Mouse (Mus musculus) urinary bladder, postnatal 10 days (tissue): ENCODE measurements around the gene Smox.

ENCODE experiments used
- DNase-seq: peaks from one replicate; pipeline ENCODE4 v3.0.0; 2022; ENCODE audit warnings: low spot score

Gene Smox

GRCm38 (mm10) chr2:131552736-131553400 lies 61.6 kb downstream of the Smox start:
- no peak for DNase-seq

- DNase-seq: no peak
Measured at GRCm38 (mm10) chr2:131557896-131558295, 66.6 kb downstream of the Smox start.

DNA sequence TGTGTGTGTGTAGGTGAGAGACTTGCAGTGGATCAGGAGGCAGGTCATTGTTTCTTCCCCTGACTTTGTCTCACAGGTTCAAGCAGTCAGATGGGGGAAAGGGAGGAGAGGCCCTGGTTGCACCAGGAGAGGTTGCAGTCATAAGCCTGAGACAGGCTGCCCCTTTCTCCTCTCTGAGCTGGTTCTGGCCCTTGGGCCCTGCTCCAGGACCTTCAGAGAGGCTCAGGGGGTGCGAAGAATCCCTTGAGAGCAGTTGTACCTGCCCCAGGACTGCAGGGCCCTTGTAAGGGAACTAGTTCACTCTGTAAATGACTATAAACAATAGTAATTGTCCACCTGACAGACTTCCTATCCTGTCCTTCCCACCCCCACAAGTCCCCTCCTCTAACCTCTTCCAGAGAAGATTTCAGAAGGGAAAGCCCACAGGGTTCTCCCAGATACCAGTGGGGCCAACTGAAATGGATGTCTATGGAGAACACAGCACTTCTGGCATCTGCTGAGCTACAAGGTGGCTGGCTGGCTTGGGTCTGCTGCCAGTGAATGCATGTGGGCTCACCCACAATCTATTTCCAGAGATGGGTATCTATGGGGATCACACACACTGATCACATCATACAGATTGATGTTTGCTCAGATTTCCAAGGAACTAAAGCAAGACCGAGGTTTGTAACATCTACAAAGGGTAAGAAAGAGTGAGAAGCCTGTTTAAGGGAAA lies 69.1 kb downstream of the Smox start:
- no peak for DNase-seq

DNA sequence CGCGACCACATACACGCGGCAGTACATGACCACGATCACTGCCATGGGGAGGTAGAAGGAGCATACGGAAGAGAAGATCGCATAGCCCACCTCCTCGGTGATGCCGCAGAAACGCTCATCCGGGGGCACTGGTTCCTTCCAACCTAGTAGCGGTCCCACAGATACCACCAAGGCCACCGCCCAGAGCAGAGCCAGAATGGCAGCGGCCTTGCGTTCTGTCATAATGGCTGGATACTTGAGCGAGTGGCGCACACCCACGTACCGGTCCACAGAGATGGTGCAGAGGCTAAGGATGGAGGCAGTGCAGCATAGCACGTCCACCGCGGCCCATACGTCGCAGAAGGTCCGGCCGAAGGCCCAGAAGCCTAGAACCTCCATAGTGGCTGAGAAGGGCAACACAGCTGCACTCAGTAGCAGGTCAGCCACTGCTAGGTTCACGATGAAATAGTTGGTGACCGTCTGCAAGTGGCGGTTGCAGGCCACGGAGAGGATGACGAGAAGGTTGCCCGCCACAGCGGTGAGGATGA lies 70.1 kb downstream of the Smox start:
- DNase-seq: no peak

DNA sequence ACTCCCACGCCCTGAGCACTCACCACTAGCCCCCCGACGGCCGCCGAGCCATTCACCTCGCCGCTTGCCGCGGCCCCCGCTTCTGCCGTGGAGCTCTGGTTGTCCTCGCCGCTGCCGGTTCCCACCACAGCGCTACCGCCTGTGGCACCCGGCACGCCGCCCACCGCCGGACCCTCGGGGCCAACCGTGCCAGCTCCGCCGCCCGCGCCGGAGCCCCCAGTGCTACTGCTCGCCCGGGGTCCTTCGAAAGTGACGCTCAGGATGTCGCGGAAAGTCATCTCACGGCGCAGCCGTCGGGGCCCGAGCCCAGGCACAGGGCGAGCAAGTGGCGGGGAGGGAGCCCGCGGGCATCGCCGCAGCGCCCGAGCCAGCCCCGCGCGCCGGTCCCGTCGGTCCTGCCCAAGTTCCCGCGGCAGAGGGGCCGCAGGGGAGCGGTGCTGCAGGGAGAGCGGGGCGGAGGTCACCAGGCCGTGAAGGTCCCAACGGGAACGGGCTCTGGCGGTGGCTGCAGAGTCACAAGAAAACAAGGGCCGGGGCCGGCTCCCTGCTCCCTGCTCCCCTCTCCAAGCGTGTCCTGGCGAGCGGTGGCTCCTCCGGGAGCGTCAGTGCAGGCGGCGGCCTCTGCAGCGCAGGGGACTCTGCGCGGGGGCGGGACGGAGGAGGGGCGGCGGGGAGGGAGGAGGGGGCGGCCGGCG lies 70.7 kb downstream of the Smox start, which contains the start of gene Adra1d:
TSS of gene Adra1d (minus strand) at position 393 of the 695 bp plus-strand sequence.
- no peak for DNase-seq

DNA sequence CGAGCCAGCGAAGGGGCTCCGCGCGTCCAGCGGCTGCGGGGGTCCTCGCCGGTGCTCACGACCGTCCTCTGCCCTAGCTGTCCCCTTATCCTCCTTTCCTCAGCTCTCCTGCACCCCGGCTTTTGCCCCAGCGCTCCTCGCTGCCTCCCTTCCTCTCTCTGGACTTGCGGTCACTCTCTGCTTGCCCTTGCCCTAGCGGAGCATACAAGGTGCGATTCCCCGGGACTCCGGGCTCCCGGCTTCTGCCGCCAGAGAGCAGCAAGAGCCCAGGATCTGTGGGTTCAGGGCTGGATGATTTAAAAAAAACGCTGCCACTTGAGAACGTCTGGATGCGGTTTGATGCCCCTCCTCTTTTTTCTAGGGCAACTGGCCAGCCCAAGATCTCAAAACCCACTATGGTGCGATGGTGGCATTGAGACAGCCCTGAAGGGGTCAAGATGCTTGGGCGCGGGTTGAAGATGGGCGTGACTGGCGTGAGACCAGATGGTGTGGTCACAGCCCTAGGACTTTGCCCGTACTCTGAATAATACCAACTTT lies 71.4 kb downstream of the Smox start:
- DNase-seq: no peak
